Mouse (Mus musculus) hindbrain, embryonic 16.5 days (tissue): ENCODE results near the gene Hist2h2aa2. TPM values are rescaled to one million over a fixed set of nuclear protein-coding genes. Genes with fewer than 3 reads are reported as not detected.
"Not testable (repeated sequence)": the region's sequence is repeated elsewhere in the genome, so short reads cannot be mapped to it uniquely, and the experiment has no call there.

ENCODE experiments used
- ATAC-seq: fragments of 200-750 bp; cut with Nextera tagmentation; 2 replicates; pipeline ENCODE4 v1.8.0; 2017; ENCODE audit warnings: moderate TSS enrichment, moderate library complexity
- H3K27ac ChIP-seq: fragments of 300-500 bp; sonication (generic); 2 replicates; pipeline ENCODE4 v1.5.1; 2014; ENCODE audit warnings: low read depth, mild to moderate bottlenecking, control low read depth, low read length, moderate library complexity
- H3K27me3 ChIP-seq: fragments of 300-500 bp; sonication (generic); replicated peaks from 2 replicates; pipeline ENCODE4 v1.6.1; 2014; ENCODE audit warnings: low read length; ENCODE audit not compliant: control insufficient read depth, insufficient read depth
- H3K36me3 ChIP-seq: fragments of 300-500 bp; sonication (generic); 2 replicates; pipeline ENCODE4 v1.6.1; 2014; ENCODE audit warnings: mild to moderate bottlenecking, low read length, moderate library complexity, mixed read lengths; ENCODE audit not compliant: control insufficient read depth, insufficient read depth
- H3K4me1 ChIP-seq: fragments of 300-500 bp; sonication (generic); 2 replicates; pipeline ENCODE4 v1.6.1; 2014; ENCODE audit warnings: low read depth, low read length; ENCODE audit not compliant: control insufficient read depth, insufficient read depth
- H3K4me2 ChIP-seq: fragments of 300-500 bp; sonication (generic); 2 replicates; pipeline ENCODE4 v1.6.1; 2014; ENCODE audit warnings: mild to moderate bottlenecking, low read length, control low read depth, moderate library complexity
- H3K4me3 ChIP-seq: fragments of 300-500 bp; sonication (generic); 2 replicates; pipeline ENCODE4 v1.5.1; 2014; ENCODE audit warnings: mild to moderate bottlenecking, low read length, control low read depth, moderate library complexity
- H3K9ac ChIP-seq: fragments of 300-500 bp; sonication (generic); 2 replicates; pipeline ENCODE4 v1.6.1; 2014; ENCODE audit warnings: low read depth, mild to moderate bottlenecking, control low read depth, low read length, moderate library complexity
- H3K9me3 ChIP-seq: fragments of 300-500 bp; sonication (generic); 2 replicates; pipeline ENCODE4 v1.6.1; 2014; ENCODE audit warnings: mild to moderate bottlenecking, low read length, moderate library complexity; ENCODE audit not compliant: control insufficient read depth
- WGBS: fragments of 180-500 bp; shearing (Covaris S2); extraction: QIAGEN DNeasy Blood & Tissue Kit; methylation state at CpG from one replicate; pipeline ENCODE4 v1.1.7; 2014; 5-methylcytosine and 5-hydroxymethylcytosine counted together
- polyA plus RNA-seq: library from polyadenylated mRNA; unstranded; fragments of >200 nt; fragmentation: Nextera tagmentation; extraction: Ambion mirVana; gene quantifications from 2 replicates; pipeline ENCODE4 v1.2.1, GENCODE M21; 2015

Gene Hist2h2aa2
- polyA plus RNA-seq, 1 experiment from 2014 or later, result 31.6 TPM

GRCm38 (mm10) chr3:96238954-96239793 is 902 bp downstream of the Hist2h2aa2 start, which contains the start of gene Hist2h3c2:
Gene Hist2h3c2 (minus strand): TSS chr3:96239127.
- H3K27ac ChIP-seq, H3K9me3 ChIP-seq, H3K27me3 ChIP-seq, H3K36me3 ChIP-seq: not testable (repeated sequence)
- 0% methylated on average over 22 of the region's 68 CpGs for WGBS
- ATAC-seq, result peak; percentile 88
- peak within 1 kb of the TSS; percentile 50 for H3K9ac ChIP-seq
- H3K4me2 ChIP-seq, result peak within 1 kb of the TSS; percentile 46
- peak within 1 kb of the TSS; percentile 34 for H3K4me3 ChIP-seq
- peaks cover 13% of the 10 kb centered on the region for H3K4me1 ChIP-seq

DNA sequence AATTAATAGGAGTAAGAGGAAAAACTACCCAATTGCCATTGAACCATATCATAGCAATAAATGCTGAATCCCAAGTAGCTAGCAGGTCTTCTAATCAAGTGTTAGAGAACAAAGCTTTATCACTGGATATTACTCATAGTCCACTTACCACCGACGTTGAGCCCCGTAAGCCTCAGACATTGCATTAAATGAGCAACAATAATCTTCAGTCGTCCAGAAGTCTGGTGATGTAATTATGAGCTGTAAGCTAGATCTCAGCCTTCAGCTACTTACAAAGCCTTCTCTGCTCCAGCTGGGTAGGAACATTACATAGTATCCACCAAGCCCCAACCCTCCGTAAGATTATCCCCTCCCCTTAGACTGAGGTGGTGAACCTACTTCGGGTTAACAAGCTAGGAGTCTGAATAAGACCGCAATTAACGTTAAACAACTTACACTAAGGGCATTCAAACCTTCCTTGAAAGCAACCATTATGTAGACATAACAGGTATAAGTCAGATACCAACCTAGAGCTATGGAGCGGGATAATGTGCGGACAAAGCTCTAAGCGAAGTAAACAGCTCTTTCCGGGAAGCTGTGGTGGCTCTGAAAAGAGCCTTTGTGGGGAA is 2.1 kb downstream of the Hist2h2aa2 start:
- 0% methylated on average over 12 of the region's 12 CpGs for WGBS
- H3K4me1 ChIP-seq, result peaks cover 12% of the 10 kb centered on the region
- H3K9me3 ChIP-seq, result no peaks in the 10 kb centered on the region
- no peaks in the 10 kb centered on the region for H3K27me3 ChIP-seq
- no peaks in the 10 kb centered on the region for H3K36me3 ChIP-seq
- H3K27ac ChIP-seq, result no peak overlapping the region
- peak overlapping the region; percentile 46 for H3K4me2 ChIP-seq
- peak overlapping the region; percentile 28 for H3K4me3 ChIP-seq
- H3K9ac ChIP-seq, result peak overlapping the region; percentile 30
- no peak for ATAC-seq

DNA sequence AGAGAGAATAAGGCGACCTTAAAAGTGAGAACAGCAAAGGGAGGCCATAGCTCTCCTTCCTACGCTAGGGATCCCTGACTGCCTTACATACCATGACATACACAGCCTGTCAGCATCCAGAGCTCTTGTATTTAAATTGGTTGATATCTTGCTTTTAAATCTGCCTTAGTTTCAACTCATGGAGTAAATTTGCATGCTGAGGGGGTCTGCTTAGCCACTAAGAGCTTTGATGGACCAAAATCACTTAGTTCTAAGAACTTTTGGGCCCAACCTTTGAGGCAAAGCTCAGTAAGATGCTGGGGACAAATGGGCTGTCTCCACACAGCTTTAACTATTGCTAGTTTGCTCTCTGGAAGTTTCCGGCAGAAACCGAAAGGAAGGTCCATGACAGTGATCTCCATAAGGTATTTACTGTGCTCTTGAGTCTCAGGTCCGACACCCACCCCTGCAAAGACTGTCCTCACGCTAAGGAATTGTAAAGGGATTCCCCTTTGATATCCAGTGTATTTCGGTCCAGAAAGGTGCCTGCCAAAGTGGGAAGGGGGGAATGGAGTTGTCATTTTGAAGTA is 2.7 kb downstream of the Hist2h2aa2 start:
- 27% methylated on average over 7 of the region's 7 CpGs for WGBS
- Histone ChIP-seq H3K4me1 (peaks cover 12% of the 10 kb centered on the region), H3K9me3 (no peaks in the 10 kb centered on the region), H3K9ac (no peak overlapping the region), H3K36me3 (no peaks in the 10 kb centered on the region), H3K27me3 (no peaks in the 10 kb centered on the region), H3K27ac (no peak overlapping the region), H3K4me2 (peak overlapping the region; percentile 46), H3K4me3 (peak overlapping the region; percentile 28)
- ATAC-seq, result no peak

DNA sequence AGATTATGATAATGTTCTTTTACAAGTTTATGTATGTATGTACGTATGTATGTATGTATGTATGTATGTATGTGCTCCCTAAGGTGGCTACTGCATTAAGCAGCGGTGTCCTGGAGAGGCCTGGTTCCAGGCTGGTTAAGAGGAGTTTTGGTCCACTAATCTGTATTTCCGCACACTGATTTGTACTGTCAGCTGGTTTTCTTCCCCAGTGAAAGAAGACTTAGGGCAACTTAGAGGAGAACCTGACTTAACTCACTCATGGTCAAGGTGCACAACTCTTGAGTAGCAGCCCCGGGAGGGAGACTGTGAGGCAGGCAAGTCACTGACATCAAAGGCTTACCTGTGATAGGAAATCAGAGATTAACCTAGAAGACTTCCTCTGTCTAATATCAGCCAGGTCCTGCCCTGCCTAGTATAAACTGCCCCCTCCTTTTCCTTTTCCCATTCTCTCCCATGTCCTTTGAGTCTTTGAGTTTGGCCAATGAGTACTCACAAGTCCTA is 3.2 kb downstream of the Hist2h2aa2 start:
- peaks cover 12% of the 10 kb centered on the region for H3K4me1 ChIP-seq
- no peaks in the 10 kb centered on the region for H3K36me3 ChIP-seq
- no peaks in the 10 kb centered on the region for H3K9me3 ChIP-seq
- 91% methylated on average over 4 of the region's 4 CpGs for WGBS
- no peaks in the 10 kb centered on the region for H3K27me3 ChIP-seq
- peak overlapping the region; percentile 46 for H3K4me2 ChIP-seq
- H3K27ac ChIP-seq, result no peak overlapping the region
- no peak overlapping the region for H3K9ac ChIP-seq
- ATAC-seq, result no peak
- peak overlapping the region; percentile 3; the same call in 1 of the 2 replicates for H3K4me3 ChIP-seq

DNA sequence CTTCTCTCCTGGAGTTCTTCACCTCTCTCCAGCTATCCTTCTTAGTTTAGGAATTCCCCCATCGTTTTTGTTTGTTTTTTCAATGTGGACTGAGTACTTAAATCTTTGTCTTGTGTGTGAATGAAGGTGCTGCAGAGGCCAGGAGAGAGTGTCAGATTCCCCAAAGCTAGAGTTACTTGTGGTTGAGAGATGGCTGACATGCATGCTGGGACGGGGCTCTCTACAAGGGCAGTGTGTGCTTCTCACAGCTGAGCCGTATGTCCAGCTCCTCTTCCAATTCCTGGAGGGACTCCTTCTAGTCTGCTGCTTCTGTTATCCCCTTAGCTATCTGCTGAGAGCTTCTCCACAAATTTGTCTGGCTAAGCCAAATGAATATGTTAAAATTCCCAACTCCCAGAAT is 4.2 kb downstream of the Hist2h2aa2 start:
- 80% methylated on average over 3 of the region's 3 CpGs for WGBS
- Histone ChIP-seq H3K9me3 (no peaks in the 10 kb centered on the region), H3K9ac (no peak overlapping the region), H3K4me2 (no peak overlapping the region), H3K36me3 (no peaks in the 10 kb centered on the region), H3K4me1 (peaks cover 10% of the 10 kb centered on the region), H3K4me3 (no peak overlapping the region), H3K27me3 (no peaks in the 10 kb centered on the region), H3K27ac (no peak overlapping the region)
- no peak for ATAC-seq

DNA sequence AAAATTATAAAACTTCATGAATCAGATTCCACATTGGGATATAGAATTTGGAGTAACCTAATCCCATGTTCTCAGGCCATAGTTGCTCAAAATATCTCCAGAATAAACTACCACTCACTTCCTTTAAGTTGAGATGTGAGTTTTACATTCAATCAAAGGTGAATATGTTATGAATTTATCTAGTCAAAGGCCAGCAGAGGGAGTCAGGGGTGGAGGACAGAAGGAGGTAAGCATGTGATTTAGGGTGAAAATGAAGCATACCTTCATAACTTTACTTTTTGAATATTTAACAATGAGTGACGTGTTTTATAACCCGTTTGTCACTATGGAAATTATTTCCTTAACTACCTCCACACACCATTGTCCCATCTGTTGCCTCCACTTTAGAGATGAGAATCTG is 5.2 kb downstream of the Hist2h2aa2 start:
- Histone ChIP-seq H3K9me3 (no peaks in the 10 kb centered on the region), H3K4me2 (no peak overlapping the region), H3K4me3 (no peak overlapping the region), H3K27ac (no peak overlapping the region), H3K9ac (no peak overlapping the region), H3K27me3 (no peaks in the 10 kb centered on the region), H3K4me1 (peaks cover 9% of the 10 kb centered on the region), H3K36me3 (no peaks in the 10 kb centered on the region)
- ATAC-seq, result no peak
- 86% methylated on average over 2 of the region's 2 CpGs for WGBS

DNA sequence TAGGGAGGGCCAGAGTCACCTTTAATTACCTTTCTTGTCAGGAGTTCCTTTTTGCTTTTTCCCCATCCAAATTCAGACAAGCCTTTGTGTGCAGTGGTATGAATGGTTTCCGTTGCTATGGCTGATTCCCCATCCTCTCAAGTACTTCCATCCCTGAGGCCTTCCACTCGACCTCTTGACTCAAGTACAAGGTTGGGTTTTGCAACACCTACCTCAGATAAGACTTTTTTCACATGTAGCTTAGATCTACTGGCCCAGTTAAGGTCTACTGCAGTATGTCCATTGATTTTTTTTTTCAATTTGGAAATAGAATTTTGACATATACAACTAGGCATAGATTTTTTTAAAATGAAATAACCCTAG is 8.3 kb downstream of the Hist2h2aa2 start:
- no peaks in the 10 kb centered on the region for H3K9me3 ChIP-seq

DNA sequence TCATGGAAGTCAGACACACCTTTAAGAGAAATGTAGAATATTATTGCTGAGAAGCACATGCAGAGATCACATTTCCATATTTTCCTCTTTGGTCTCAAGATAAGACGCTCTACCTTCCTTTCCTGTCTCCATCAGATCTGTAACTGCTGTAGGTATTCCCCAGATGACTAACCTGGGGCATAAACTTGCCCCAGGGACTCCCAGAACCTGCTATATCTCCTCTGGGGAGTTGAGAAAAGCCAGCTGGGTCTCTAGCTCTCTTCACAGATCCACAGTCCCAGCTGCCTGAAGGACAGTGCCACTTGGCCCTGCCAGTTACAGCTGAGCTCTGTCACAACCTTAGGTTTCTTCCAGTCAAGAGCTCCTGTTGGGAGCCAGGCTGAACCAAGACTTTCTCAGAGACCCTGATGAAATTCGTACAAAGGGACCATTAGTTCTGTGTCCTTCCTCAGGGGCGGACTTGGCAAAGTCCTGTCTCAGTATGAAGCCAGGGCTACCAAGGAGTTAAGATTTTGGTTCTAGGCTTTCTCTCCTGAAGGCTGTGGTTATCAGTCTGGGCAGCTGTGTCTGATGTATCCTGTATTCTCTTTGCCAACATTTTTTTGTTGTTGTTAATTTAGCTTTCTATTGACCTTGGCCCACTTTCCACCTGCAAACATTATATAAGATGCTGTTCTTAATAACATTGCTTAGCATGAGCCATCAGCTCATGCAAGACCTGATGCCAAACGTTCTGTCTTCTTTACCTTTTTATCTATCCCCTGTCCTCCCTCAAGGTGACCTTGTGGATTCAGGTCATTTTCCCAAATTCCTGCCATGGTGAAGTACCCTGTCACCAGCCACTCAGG is 8.9 kb downstream of the Hist2h2aa2 start:
- no peak overlapping the region for H3K4me2 ChIP-seq

More for the DNA sequence above, 8.3 kb downstream of the Hist2h2aa2 start:
- H3K27ac ChIP-seq, result no peak overlapping the region
- WGBS, result 68% methylated on average over 2 of the region's 2 CpGs
- no peak overlapping the region for H3K4me2 ChIP-seq
- H3K36me3 ChIP-seq, result no peaks in the 10 kb centered on the region
- H3K9ac ChIP-seq, result no peak overlapping the region
- no peaks in the 10 kb centered on the region for H3K4me1 ChIP-seq
- no peak overlapping the region for H3K4me3 ChIP-seq
- no peak for ATAC-seq
- H3K27me3 ChIP-seq, result no peaks in the 10 kb centered on the region

More for the DNA sequence above, 8.9 kb downstream of the Hist2h2aa2 start:
- Histone ChIP-seq H3K9ac (no peak overlapping the region), H3K4me3 (no peak overlapping the region), H3K36me3 (no peaks in the 10 kb centered on the region), H3K4me1 (no peaks in the 10 kb centered on the region), H3K27ac (no peak overlapping the region), H3K27me3 (no peaks in the 10 kb centered on the region), H3K9me3 (no peaks in the 10 kb centered on the region)
- ATAC-seq, result no peak
- WGBS, result 73% methylated on average over 4 of the region's 4 CpGs
